Mouse (Mus musculus): ENCODE measurements around the gene Mien1.
A peak's percentile ranks its signal among the peaks of the same experiment; 100 is the strongest.

Gene Mien1

GRCm38 (mm10) chr11:98459071-98459741 is 20.4 kb upstream of the Mien1 start:
- DNase-seq, result peak in 1 of 2 experiments; percentile 41

GRCm38 (mm10) chr11:98458121-98458990 is 19.6 kb upstream of the Mien1 start:
- no peak for DNase-seq

GRCm38 (mm10) chr11:98457367-98458120 is 18.8 kb upstream of the Mien1 start:
- peak; percentile 92 to 93 for DNase-seq

GRCm38 (mm10) chr11:98456945-98457344 is 18.2 kb upstream of the Mien1 start:
- DNase-seq, result peak in 1 of 2 experiments; percentile 41

GRCm38 (mm10) chr11:98456545-98456944 is 17.8 kb upstream of the Mien1 start:
- DNase-seq, result peak in 1 of 2 experiments; percentile 30

GRCm38 (mm10) chr11:98455484-98455883 is 16.7 kb upstream of the Mien1 start:
- DNase-seq, result no peak

- peak; percentile 75 to 88 for DNase-seq
These were observed 11.4 kb upstream of the Mien1 start for GRCm38 (mm10) chr11:98449921-98450771.

- peak; percentile 38 to 69 for DNase-seq
These were observed 10.6 kb upstream of the Mien1 start for GRCm38 (mm10) chr11:98449419-98449818.

GRCm38 (mm10) chr11:98448191-98448790 is 9.5 kb upstream of the Mien1 start:
- DNase-seq, result peak; percentile 79 to 87

- no peak for DNase-seq
These were observed 8.7 kb upstream of the Mien1 start for GRCm38 (mm10) chr11:98447475-98447834.

GRCm38 (mm10) chr11:98446562-98447474 is 8.0 kb upstream of the Mien1 start:
- DNase-seq, result peak; percentile 89 to 94

- DNase-seq, result no peak
These were observed 7.4 kb upstream of the Mien1 start, which contains the start of gene Grb7 for GRCm38 (mm10) chr11:98446213-98446561. TSS of gene Grb7 (plus strand) at chr11:98446394.

- DNase-seq, result peak; percentile 77 to 84
These were observed 6.9 kb upstream of the Mien1 start for GRCm38 (mm10) chr11:98445679-98446078.

GRCm38 (mm10) chr11:98445238-98445637 is 6.4 kb upstream of the Mien1 start:
- DNase-seq, result no peak

GRCm38 (mm10) chr11:98443688-98444087 is 4.9 kb upstream of the Mien1 start:
- DNase-seq, result no peak

GRCm38 (mm10) chr11:98437441-98437840 is 1.4 kb downstream of the Mien1 start:
- DNase-seq, result peak; percentile 58 to 72

- no peak for DNase-seq
These were observed 3.1 kb downstream of the Mien1 start for GRCm38 (mm10) chr11:98435723-98436122.

GRCm38 (mm10) chr11:98431743-98432502 is 6.9 kb downstream of the Mien1 start:
- no peak for DNase-seq

- DNase-seq, result no peak
These were observed 10.4 kb downstream of the Mien1 start for GRCm38 (mm10) chr11:98428436-98428835.

- DNase-seq, result peak; percentile 54 to 68
These were observed 12.2 kb downstream of the Mien1 start for GRCm38 (mm10) chr11:98426592-98426991.
